Mouse (Mus musculus) kidney, postnatal 25 days (tissue): ENCODE data around the gene Ldlrad1.

Source experiments
- DNase-seq, 2 experiments: peaks; one replicate each; pipeline ENCODE4 v3.0.0; 2021; ENCODE audit warnings: mixed read lengths in 2 of 2

The Ldlrad1 gene

DNA sequence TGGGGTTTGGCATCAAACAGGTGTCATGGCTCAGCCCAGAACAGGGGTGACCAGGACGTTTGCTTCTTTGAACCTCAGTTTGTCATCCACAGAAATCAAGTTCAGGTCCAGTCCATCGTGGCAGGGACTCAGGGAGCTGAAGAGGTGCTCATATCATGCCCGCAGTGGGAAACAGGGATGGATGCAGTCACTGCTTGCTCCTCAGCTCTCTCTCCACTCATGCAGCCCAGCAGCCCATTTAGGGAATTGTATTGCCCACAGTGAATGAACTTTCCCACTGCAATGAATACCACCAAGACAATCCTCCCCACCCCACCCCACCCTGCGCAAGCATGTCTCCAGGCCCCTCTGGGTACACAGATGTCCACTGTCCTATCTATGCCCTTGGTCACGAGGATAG lies 3.0 kb downstream of the Ldlrad1 start:
- no peak for DNase-seq

DNA sequence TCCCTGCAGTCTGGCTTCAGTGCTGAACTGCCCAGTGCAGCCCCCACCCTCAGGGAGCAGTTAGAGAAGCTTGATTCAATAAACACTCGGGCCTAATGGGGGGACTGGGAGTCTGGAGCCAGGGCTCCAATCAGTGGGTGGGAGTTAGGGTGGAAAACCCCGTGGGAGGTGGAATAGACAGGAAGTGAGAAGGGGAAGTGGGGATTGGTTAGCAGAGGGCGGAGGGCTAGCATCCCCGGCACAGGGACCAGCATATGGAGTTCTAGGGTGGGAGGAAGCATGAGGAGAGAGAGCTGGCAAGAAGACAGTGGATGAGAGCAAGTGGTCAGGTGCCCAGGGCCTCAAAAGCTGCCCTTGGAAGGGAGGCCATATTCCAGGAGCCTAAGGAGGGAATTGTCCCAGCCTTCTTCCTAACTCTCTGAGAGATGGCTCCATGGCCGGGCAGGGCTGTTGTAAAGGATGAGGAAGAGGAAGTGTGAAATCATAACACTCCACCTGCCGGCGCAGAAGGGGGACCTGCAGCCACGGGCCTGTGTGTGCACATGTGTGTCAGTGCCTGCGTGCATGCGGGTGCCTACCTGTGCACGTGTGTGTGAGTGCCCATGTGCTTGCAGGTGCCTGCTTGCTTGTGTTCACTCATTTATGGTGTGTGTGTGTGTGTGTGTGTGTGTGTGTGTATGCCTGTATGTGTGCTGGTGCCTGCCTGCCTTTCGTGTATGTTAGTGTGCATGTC lies 4.5 kb downstream of the Ldlrad1 start:
- DNase-seq, result no peak

DNA sequence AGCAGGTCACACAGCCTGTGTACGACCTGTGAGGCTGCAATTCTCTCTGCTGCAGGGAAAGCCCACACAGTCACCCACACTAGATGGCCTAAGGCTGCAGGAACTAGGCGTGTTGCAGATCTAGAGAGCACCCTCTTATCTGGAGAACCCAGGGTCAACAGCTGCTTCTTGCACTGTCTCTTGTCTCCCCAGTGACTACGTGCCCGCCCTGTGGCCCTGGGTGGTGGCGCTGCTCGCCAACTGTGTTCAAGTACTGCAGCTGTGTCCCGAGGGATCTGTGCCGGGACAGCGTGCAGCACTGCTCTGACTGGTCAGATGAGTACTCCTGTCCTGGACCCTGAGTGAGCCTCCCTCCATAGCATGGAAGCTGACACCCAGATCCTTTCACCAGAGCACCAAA lies 8.6 kb downstream of the Ldlrad1 start:
- no peak for DNase-seq

DNA sequence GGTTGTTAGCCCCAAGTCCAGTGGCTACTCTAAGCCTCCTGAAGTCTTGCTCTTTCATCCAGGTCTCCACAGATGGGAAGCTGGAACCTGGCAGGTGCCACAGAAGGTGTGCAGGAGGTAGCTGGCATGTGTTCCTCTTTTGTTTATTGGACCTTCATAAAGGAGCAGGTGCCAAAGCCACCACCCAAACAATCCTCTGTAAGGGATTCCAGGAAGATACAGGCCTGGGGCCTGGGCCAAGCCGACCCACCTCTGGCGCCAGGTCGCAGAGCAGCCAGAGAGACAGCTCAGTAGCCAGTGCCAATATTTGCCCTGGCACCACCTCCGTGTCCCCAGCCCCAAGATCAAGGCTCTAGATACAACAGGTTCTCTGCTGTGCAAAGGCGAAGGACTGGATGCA lies 12.5 kb downstream of the Ldlrad1 start:
- DNase-seq, result no peak

DNA sequence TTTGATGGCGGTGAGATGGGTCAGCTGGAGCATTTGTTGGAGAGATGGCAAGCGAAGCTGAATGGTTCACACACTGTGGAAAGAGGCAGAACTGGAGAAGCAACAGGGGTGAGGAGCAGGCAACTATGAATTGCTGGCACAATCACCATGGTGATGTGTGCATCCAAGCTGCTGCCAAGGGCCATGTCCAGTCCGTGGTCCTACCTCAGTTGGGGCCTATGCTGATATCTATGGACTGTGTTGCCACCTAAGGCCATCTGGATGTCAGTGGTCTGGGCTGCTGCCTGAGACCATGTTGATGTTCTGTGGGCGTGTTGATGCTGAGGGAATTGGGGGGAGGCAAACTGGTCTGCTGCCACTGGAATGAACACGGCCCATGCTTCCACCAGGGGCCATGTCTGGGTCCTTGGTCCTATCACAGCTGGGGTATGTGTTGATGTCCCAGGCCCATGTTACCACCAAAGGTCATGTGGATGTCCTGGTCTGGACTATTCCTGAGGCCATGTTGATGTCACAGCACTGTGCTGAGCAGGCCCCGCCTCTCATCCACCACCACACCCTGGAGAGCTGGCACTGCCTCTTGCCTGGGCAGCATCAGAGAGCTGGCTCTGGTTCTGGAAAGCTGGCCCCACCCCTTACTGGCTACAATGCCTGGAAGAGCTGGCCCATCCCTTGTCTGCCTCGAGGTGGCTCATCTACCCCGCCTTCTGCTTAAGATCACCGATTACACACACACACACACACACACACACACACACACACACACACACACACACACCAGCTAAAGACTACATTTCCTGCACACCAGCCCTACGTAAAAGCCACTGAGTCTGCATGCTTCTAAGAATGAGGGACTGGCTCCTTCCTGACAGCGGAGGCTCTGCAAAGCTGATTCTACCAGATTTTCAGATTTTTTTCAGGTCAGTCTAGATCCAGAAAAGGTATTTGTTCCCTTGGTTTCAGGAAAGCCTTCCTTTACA lies 14.5 kb downstream of the Ldlrad1 start:
- DNase-seq, result peak in 1 of 2 experiments; percentile 52

DNA sequence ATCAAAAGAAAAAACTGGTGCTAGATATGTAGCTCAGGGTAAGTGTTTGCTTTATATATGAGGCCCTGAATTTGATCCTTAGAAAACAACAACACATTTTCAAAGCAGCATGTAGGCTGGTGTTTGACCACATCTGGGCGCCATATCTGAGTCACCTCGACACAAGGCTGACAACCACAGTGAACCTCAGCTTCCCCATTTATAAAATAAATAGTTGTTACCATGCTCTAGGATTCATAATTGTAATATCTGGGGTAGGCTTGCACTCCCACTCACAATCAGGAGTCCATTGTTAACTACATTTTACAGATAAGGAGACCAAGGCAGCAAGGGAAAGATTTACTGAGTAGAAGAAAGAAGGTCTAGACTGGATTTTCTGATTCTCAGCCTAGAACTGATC lies 17.3 kb downstream of the Ldlrad1 start:
- DNase-seq, result no peak

DNA sequence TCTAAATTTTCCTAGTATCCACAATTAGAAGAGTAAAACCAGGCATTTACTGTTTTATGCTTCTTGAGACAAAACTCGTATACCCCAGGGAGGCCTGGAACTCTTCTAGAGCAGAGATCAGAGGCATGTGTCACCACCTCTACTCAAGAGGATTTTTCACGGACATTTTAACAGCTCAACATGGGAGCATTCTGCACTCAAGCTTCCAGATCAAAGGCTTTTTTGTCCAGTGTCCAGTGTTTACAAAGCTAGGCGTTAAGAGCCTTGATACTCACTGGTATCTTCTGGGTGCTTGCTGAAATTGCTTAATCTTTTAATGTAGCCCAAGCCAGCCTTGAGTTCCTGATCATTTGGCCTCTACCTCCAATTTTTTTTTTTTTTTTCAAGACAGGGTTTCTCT lies 23.2 kb downstream of the Ldlrad1 start:
- no peak for DNase-seq

DNA sequence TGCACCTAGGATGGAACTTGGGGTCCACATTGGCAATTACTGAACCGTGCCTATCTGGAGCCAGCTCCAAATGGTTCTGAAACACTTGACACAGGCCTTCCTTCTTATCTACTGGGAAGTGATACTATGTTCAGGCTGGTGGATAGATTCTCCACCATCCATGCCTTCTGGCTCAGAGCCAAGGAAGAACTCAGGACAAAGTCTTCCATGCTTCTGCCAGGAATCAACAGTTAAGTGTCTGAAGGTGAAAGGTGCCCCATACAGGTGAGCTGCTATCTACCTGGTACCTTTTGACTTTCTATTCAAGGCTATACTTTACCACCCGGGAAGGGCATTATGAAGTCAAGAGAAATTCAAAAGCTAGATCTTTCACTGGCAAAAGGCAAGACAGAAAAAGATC lies 29.3 kb downstream of the Ldlrad1 start:
- DNase-seq, result no peak

DNA sequence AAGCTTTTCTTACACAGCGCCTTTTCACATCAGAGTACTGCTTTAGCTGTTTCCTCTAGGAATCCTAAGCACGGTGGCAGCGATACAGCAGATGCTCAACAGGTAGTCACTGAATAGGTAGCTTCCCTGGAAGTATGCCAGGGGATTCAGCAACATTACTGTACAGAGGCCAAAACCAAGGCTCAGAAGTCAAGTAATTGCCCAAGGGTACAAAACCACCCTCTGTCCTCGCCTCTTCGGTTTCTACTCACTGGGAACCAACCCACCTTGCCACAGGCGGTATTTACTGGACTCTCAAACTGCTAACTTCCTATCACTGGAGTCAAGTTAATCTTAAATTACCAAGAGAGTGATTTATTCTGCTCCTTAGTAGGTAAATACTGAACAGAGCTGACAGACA lies 31.2 kb downstream of the Ldlrad1 start:
- DNase-seq, result no peak

DNA sequence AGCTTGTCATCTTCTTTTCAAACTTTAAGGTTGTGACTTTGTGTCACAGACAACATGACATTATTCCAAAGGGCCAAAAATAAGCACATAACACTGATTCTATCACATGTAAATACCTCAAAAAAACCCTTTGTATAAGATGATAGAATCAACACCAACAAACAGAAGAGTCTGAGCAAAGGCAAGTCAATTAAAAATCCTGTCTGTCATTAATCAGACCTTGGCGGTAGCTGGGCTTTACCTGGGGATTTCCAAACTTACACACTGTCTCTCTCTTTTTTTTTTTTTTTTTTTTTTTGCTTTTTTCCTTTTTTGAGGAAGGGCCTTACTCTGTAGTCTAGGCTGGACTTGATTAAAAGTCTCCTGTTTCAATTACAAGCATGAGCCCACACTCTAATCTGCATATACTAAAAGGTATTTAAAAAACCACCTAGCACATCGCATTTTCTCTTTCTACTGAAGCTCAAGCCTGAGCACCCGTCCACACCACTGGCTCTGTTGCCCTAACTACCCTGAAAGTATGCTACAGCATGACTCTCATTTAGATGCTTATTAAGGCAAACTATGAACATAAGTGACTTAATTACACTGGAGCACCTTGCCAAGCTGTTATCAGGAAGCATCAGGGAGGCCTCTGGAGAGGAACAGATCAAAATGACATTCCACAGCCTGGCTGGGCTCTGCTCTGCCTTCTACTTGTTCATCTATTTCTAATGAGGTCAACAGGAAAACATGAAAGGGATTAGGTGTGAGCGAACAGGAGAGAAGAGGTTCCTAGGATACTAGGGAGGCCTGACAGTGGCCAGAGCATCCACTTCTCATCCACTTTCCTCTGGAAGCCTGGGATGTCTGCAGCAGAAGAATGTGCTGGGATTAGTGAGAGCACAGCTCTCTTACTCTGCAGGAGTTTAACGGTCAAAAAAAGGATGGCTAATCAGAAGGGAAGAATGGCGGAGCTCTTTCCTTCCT lies 34.7 kb downstream of the Ldlrad1 start:
- DNase-seq, result no peak

DNA sequence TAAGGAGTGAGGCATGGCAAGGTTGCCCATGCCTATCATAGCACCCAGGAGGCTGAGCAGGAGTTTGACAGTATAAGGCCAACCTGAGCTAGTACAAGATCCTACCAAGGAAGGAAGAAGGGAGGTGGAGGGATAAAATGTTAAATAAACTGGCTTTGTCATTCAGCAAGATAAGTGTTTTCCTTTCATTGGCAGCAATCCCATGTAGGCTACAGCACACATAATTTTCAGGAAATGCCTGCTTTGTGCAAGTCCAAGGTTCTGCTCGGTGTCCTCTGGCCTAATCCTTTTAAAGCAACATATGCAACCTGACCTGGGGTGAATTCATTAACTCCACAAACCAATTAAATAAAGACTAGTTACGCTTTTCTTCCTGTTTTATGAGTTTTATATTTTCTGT lies 36.4 kb downstream of the Ldlrad1 start:
- DNase-seq, result no peak

DNA sequence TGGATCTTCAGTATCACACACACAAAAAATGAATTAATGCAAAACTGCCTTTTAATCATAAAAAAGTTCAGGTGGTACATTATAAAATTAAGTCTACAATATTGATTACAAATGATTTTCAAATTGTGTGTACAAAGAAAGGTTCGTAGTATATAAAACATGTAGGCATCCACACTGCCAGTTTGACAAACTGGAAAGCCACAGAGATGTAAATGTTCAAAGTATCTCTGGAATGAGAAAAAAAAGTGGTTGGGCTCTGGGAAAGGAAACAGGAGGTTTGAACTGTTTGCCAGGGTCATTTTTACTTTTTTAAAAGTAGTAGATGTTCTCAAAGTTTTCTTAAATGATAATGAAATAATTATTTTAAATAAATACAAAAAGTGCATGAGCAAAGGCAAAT lies 37.1 kb downstream of the Ldlrad1 start:
- DNase-seq, result no peak

DNA sequence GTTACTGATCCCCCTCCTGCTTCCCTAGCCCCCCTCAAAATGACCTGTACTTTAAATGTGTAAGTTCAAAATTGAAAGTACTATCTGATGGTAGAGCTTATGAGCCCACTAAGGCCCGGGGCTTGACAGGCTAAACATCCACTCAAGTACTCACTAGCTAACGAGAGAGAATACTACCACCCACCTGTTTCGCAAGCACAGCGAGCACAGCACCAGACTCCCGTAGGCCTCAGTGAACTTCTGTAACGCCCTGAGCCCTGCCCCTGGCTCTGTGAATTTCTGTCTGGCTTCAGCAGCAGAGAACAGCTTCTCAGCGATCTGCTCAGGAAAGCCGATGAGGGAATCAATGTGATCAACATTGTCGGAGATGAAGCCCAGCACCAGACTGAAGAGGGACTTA lies 38.1 kb downstream of the Ldlrad1 start:
- DNase-seq, result no peak

DNA sequence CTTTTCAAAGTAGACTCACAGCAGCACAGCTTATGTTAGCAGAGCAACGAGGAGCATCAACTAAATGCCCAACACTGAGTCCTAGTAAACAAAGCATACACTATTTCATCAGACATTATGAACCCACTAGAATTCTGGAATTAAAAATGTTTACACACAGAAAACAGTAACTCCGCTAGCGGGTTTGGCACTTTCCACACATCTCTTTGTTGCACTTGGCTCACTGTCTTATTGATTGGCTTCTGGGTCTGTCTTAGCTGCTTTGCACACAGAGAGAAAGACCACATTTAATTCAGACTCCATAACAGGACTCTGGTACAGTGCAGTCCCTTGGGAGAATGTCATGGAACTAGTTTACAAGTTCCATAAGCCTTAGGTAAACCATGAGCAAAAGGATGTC lies 39.1 kb downstream of the Ldlrad1 start:
- DNase-seq, result no peak

DNA sequence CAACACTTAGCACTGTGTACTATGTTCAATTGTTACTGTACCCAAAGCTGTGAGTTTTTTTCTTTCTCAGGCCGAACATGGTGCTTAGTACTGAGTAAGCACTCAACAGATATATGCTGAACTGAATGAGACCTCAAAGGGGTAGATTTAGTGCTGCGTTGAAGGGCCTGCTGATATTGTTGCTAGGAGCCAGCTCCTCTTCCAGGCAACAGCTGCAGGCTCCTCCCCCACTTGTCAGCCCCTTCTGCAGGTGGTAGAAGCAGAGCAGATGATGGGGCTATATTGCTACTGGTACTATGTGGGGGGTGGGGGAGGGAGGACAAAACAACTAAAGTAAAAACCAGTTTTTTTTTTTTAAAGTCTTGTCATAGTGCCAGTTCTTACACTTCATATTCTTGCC lies 40.5 kb downstream of the Ldlrad1 start:
- DNase-seq, result no peak

DNA sequence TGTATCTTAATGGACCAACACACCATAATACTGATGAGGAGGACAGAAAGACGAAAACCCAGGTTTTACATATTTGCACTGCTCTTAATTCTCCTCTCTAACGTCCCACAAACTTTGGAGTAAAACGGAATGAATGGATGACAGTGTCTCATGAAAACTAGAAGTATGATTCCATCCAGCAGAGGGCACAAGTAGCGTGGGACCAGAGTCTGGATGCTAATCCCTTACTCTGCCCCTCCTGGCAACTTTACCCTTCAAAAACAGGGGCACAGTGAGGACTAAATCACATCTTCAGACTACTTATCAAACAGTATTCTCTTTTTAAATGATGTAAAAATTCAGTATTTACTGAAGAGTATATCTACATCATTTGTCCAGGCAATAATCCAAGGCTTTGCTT lies 41.5 kb downstream of the Ldlrad1 start:
- DNase-seq, result peak; percentile 42 to 66

DNA sequence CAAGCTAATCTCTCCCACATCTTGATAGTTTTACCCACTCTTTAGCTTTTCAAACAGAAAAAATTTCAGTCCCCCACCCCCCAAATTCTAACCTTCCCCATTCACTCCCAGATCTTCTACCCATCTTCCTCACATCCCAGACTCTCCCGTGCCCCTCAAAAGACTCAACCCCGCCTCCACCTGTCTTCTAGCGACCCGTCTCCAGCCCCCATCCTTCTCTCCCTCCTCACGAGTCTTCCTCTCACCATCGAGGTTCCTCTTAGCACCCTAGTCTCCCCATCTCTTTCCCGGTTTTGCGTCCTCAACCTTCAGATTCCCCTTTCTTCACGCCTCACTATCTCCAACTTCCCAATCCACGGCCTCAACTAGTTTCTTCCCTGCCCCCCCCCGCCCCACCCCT lies 43.5 kb downstream of the Ldlrad1 start:
- DNase-seq, result no peak

DNA sequence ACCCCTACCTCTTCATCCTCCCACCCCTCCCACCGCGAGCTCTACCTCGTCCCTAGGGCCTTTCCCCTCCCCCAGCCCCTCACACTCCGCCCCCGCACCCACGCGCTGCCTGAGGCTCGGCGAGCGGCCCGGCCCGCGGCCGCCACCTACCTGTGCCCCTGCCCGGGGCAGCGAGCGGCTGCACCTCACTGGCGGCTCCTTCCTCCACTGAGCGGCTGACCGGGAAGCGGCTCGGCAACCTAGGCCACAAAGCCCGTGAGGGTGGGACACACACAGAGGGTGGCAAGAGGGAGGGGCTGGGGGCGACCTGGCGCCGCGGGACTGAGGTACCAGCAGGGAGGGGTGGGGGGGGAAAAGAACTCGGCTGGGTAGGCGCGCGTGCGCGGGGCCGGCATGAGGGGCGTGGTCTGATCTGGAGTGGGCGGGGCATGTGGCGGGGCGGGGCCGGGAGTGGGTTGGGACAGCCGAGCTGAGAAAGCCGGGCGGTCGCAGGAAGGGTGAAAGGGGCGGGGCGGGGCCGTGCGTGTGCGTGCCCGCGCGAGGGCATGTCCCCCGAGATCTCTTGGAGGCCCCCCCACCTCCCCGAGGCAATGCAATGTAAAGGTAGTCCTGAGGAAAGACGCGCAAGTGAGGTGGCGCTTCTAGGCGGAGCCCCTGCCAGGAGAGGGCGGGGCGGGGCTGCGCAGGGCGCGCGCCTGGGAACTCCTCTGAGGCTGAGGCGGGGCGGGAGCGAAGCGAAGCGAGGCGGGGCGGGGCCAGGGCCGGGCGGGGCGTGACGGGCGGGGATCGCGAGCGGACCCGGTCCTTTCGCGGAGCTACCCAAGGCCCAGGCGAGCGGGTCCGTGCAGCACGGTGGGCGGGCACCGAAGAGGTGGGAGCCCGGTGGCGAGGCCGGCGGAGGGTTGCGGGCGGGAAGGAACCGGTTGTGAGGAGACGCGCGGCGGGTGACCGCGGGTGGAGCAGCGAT lies 44.4 kb downstream of the Ldlrad1 start, which contains the start of the genes Lrrc42 and Hspb11:
TSS of gene Lrrc42 (minus strand) at position 408 of the 967 bp plus-strand sequence.
TSS of gene Hspb11 (plus strand) at position 469 of the 967 bp plus-strand sequence.
- peak; percentile 97 to 98 for DNase-seq

DNA sequence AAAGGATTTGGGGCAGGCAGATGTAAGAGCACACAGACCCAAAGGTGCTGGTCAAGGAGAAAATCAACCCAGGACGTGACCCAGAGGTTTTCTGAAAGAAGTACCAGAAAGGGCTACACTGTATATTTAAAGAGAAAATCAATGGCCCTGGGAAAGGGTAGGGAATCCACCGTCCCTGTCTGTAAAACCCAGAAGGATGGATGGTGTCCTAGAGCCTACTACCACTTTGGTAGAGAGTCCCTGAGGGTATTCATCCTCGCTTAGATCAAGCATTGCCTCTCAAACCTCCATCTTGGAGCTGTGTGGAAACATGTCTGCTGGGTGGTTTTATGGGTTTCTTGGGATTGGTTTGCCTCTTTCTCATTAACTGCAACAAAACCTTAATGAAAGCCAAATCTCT lies 45.4 kb downstream of the Ldlrad1 start:
- DNase-seq, result no peak

DNA sequence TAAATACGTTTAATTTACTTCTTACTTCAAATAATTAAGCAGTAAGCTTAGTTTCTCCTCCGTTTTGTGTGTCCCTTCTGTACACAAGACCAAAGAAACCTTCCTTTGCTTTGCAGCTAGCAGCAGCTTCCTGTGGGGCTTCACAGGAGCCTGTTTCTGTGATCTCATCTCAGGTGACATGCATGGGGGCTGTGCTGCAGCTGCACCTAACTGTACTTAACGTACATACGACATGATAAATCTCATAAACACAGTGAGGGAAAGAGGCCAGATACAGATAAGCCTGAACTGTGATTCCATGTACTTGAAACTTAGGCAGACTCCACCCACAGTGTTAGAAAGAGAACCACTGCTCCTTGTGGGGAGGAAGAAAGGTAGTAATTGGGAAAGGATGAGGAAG lies 51.0 kb downstream of the Ldlrad1 start:
- no peak for DNase-seq
